Mouse (Mus musculus): Measurements from ENCODE around the gene Rnf141.

The Rnf141 gene

DNA sequence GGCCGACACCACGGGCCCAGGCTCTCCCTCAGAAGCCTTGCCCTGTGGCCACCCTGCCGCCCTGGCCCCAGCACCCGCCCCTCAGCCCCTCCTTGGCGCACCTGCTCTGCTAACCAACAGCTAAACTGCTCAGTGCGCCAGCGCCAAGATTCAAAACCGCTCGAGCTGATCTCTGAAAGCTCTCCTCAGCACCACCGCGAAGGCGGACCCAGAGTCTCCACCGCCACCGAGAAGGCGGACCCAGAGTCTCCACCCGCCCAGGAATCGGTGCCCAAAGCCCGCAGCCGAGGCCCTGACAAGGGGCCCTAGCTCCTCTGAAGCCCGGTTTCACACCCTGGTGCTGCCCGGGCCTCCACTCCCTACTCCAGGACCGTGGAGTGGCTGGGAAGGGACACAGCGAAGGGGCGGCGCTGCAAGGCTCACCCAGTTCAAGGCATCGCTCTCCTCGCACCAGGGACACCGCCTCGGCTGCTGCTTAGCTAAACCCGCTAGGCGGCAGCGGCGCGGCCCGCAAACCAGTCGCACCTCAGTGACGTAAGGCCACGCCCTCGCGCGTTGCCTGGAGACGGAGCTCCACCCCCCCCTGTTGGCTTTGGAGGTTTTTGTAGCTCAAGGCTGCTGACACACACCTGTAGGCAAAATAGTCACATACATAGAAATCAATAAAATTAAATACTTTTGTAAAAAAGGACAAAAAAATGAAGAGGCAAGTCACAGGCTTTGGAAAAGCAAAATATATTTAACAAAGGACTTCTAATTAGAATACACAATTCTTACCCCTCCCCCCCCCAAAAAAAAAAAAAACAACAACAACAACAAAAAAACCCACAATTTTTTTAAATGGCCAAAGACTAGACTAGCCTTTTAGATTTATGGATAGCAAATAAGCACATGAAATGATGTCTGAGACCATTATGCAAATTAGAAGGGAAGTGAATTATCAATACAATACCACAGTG is at the start of gene Rnf141:
TSS of gene Rnf141 (minus strand) at position 542 of the 959 bp plus-strand sequence.
- peak; percentile 88 to 92 for DNase-seq

GRCm38 (mm10) chr7:110891501-110891986 is 47.3 kb upstream of the Rnf141 start:
- peak in 1 of 2 experiments; percentile 39 for DNase-seq

GRCm38 (mm10) chr7:110881746-110882333 is 37.6 kb upstream of the Rnf141 start:
- no peak for DNase-seq

DNA sequence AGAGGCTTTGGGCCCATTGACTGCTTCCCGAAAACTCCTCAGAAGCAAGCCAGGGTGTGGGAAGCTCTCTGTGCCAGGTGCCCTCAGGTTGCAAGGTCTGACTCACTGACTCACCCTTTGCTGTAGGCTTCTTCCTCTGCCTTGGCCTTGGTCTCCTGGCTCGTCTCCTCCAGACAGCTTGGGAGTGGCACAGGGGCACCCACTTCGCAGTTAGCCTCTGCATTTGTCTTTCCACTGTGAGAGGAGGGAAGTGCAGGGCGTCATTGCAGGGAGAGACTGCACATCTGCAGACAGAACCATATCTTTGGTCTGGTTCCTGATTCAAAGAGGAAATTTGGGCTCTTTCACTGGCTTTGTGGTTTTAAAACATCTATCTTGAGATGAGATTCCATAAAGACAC is 33.8 kb upstream of the Rnf141 start:
- DNase-seq: no peak

GRCm38 (mm10) chr7:110876965-110877364 is 32.7 kb upstream of the Rnf141 start:
- no peak for DNase-seq

GRCm38 (mm10) chr7:110868807-110869206 is 24.6 kb upstream of the Rnf141 start:
- DNase-seq: no peak

DNA sequence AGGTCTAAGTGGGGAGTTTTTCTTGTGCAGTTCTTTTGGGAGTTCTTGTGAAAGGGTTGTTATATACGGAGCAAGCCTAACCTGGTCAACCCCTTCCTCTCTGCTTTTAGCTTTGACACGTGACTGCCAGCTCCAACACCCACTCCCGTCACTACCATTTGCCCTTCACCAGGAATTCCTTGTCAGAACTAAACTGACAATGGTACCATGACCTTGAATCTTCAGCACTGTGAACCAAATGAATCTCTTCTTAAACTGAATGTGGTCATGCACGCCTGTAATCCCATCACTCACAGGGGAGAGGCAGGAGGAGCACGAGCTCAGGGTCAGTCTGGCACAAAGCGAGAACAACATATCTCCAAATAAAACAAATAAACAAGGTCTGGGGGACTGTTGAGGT is 22.9 kb upstream of the Rnf141 start:
- no peak for DNase-seq

DNA sequence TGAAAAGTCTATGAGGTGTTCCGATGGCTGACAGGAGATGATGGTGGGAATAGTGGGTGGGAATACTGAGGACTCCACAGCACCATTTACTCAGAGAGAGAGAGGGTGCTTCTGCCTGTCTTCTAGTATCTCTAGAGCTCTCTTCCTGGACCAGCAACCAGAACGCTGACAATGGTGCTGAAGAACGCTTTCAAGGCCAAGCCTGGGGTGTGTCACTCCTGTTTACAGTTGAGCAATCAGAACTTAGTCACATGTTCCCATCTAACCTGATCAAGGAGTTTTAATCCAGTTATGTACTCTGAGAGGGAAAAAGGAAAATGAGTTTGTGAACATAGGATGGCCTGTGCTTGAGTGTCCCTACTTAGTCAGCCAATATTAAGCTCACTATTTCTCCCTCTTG is 21.8 kb upstream of the Rnf141 start:
- no peak for DNase-seq

DNA sequence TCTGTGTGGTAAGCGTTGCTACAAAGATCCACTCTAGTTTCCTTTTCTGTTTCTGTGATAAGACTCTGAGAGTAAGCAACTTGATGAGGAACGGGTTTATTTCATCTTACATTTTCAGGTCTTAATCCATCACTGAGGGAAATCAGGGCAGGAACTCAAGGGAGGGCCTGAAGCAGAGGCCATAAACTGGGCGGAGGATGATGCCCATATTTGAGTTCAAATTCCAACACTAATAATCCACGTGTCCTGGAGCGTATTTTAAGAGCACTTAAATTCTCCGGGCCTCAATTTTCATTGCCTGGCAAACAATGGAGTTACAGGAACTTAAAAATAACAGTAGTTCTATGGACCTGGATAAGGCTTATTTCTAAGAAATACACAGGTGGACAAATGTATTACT is 21.3 kb upstream of the Rnf141 start:
- no peak for DNase-seq

GRCm38 (mm10) chr7:110865038-110865437 is 20.8 kb upstream of the Rnf141 start:
- DNase-seq: no peak

DNA sequence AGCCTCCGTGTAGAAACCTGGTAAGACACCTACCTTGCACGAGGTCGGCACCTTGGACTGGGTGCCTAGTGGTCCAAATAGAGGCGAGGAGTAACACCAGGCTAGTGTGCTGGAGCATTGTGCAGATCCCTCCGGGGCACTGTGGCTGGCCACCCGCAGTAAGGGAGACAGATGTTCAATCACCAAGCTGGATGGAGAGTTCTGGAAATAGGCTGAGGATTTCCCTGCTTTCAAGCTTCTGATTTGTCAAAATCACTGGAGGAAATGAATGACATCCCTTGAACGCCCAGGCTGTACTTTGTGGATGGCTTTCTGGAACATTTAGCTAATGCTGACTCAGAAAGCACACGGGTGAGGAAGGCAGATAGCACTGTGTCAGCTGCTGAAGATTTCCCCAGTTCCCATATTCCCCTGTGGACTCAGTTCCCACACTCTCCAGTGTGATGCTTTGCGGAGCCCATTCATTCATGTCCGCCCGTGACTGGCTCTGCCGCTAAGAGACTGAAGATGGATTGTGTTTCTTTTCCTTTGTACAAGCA is 18.6 kb upstream of the Rnf141 start, which contains the start of gene Lyve1:
TSS of gene Lyve1 (minus strand) at position 489 of the 539 bp plus-strand sequence.
- no peak for DNase-seq

- no peak for DNase-seq
Observed at GRCm38 (mm10) chr7:110860129-110860528, 15.9 kb upstream of the Rnf141 start.

DNA sequence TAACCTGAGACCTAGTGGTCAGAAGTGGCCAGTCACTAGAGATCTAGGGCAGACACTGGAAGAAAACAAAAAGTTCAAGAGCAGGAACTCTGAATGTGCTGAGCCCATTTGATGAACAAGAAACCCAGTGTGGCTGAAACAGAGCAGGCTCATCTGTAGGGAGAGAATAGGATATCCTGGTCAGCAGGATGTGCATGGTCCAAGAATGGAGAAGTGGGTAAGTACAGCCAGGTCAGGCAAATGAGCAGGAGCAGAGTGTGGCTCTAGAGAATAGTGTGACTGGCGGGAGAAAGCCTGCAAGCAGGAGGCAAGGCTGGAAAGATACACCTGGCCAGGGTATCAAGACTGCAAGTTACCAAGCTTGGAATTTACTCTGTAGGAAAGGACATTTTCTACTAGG is 11.3 kb upstream of the Rnf141 start:
- no peak for DNase-seq

DNA sequence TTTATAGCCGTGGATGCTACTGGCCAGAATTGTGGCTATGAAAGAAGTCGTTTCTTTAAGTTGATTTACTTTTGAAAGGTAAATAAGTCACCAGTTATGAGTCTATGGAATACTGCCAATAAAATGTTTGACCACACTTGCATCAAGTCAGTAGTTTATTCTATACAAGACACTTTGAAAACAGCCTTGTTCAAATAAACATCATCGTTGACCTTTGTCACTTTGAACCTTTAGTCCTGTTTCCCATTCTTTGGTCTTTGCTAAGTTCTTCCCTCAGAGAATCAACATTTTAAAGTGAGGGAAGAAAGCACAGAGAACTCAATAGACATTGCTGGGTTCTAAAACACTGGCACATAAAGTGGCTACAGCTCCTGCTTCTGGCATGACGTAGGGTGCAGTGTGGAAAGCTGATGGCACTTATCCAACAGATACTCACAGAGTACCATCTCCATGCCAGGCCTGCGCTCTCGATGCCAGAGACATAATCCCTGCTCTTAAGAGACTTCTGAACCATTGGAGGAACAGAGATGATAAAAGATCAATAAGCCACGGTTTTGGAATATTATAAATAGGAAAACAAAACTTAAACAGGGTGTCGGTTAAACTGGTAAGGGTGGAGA is 10.8 kb upstream of the Rnf141 start:
- DNase-seq: no peak

DNA sequence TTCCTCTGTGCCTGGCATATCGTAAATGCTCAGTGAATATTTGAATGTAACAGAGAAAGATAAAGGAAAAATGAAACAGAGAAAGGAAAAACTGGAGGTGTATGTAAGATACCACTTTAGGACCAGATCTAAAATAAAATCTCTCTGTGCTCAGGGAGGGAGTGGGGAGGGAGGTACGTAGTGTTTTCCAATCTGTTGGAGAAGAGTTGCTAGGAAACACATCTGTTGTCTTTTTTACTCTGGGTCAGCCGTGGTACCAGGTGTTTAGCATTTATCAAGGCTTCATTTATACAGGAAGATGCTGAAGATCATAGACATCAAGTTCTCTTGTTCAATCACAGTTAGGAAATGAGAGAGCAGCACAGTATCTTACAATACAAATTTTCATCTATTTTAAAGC is 10.3 kb upstream of the Rnf141 start:
- DNase-seq: no peak

- no peak for DNase-seq
Observed at GRCm38 (mm10) chr7:110853611-110854010, 9.4 kb upstream of the Rnf141 start.

GRCm38 (mm10) chr7:110851541-110852203 is 7.4 kb upstream of the Rnf141 start:
- no peak for DNase-seq

- no peak for DNase-seq
Observed at GRCm38 (mm10) chr7:110848371-110848770, 4.1 kb upstream of the Rnf141 start.

GRCm38 (mm10) chr7:110847321-110847720 is 3.1 kb upstream of the Rnf141 start:
- DNase-seq: no peak

DNA sequence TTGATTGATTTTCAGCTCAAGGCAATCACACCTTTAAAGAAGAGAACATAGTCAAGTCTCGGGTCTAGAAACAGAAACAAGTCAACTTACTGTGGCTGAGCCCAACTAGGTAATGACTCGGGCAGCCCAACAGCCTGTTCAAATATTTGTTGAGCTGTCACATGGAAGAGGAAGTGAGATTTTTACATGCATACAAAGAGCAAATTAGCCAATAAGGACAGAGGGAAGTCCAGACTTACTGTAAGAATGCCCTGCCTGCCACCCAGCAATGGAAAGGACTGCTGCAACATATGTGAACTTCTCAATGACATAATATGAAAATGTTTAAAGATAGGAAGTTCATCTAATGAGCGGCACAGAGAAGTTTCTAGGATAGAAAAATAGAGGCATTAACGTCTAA is 3.9 kb downstream of the Rnf141 start:
- peak in 1 of 2 experiments; percentile 11 for DNase-seq

DNA sequence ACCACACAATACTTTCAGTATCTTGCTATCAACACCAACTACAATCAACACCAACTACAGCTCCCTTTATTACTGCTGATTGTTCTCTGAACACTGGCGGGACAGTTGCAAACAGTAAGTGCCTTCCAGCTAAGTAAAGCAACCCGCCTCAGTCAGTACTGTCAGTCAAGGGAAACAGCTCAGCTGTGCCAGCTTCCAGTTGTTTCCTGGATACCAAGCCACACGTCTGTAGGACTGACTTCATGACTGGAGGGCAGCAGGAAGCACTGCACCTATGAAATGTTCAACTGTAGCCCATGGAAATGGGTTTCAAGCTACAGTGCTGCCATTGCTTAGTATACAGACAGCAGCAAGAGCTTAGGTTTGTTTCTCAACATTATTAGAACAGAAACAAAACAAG is 9.7 kb downstream of the Rnf141 start:
- no peak for DNase-seq

DNA sequence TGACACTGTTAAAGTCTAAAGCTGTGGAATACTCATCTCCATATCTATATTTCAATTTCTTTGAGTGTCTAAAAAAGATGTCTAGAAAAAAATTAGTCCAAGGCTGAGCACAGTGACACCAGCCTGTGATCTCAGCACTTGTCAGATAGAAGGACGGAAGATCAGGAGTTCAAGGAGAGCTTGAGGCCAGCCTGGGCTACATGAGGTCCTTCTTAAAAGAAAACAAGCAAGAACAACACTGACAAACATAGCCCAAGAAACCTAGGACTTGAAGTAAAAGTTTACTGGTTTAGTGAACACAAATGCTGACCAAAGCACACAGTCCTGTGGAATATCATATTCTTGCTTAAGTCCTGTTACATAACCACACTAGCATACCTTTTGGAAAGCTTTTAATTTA is 10.2 kb downstream of the Rnf141 start:
- DNase-seq: no peak

- DNase-seq: no peak
Observed at GRCm38 (mm10) chr7:110833024-110833423, 11.2 kb downstream of the Rnf141 start.
